Mouse (Mus musculus) lung, postnatal 0 days (tissue): ENCODE measurements around the gene Il1rl1. TPM values are rescaled to one million over a fixed set of nuclear protein-coding genes. Genes with fewer than 3 reads are reported as not detected.
A peak's percentile ranks its signal among the peaks of the same experiment; 100 is the strongest.

Source experiments
- ATAC-seq: fragments of 200-750 bp; cut with Nextera tagmentation; 2 replicates; pipeline ENCODE4 v1.8.0; 2017; ENCODE audit warnings: moderate library complexity
- DNase-seq: peaks from one replicate; pipeline ENCODE4 v3.0.0-alpha.2; 2016; ENCODE audit warnings: low spot score
- H3K27ac ChIP-seq: fragments of 300-500 bp; sonication (generic); 2 replicates; pipeline ENCODE4 v1.5.1; 2014; ENCODE audit warnings: antibody characterized with exemption, mild to moderate bottlenecking, low read length, mixed read lengths
- H3K27me3 ChIP-seq: fragments of 300-500 bp; sonication (generic); replicated peaks from 2 replicates; pipeline ENCODE4 v1.6.1; 2014; ENCODE audit warnings: low read length, mixed read lengths; ENCODE audit not compliant: insufficient read depth
- H3K36me3 ChIP-seq: fragments of 300-500 bp; sonication (generic); 2 replicates; pipeline ENCODE4 v1.6.1; 2014; ENCODE audit warnings: low read length, mixed read lengths; ENCODE audit not compliant: insufficient read depth
- H3K4me1 ChIP-seq: fragments of 300-500 bp; sonication (generic); 2 replicates; pipeline ENCODE4 v1.6.1; 2014; ENCODE audit warnings: antibody characterized with exemption, low read depth, low read length, mixed read lengths; ENCODE audit not compliant: insufficient read depth
- H3K4me2 ChIP-seq: fragments of 300-500 bp; sonication (generic); replicated peaks from 2 replicates; pipeline ENCODE4 v1.6.1; 2014; ENCODE audit warnings: low read depth, mild to moderate bottlenecking, low read length, moderate library complexity, mixed read lengths
- H3K4me3 ChIP-seq: fragments of 300-500 bp; sonication (generic); 2 replicates; pipeline ENCODE4 v1.5.1; 2014; ENCODE audit warnings: low read depth, low read length
- H3K9ac ChIP-seq: fragments of 300-500 bp; sonication (generic); replicated peaks from 2 replicates; pipeline ENCODE4 v1.6.1; 2014; ENCODE audit warnings: low read depth, mild to moderate bottlenecking
- H3K9me3 ChIP-seq: fragments of 300-500 bp; sonication (generic); 2 replicates; pipeline ENCODE4 v1.6.1; 2016; ENCODE audit warnings: low read length, mixed read lengths
- CTCF ChIP-seq: IDR thresholded peaks from 2 replicates; pipeline ENCODE4 v1.5.1; 2016; ENCODE audit warnings: antibody characterized with exemption, mild to moderate bottlenecking
- EP300 ChIP-seq: IDR thresholded peaks from 2 replicates; pipeline ENCODE4 v1.6.1; 2016; ENCODE audit warnings: antibody characterized with exemption, mild to moderate bottlenecking, control low read depth
- WGBS: fragments of 180-500 bp; shearing (Covaris S2); extraction: QIAGEN DNeasy Blood & Tissue Kit; methylation state at CpG from one replicate; pipeline ENCODE4 v1.1.7; 2014; 5-methylcytosine and 5-hydroxymethylcytosine counted together
- polyA plus RNA-seq: library from polyadenylated mRNA; unstranded; fragments of >200 nt; fragmentation: Nextera tagmentation; extraction: Ambion mirVana; gene quantifications from 2 replicates; pipeline ENCODE4 v1.2.1, GENCODE M21; 2015

Gene Il1rl1
- polyA plus RNA-seq, 1 experiment from 2014 or later, result 0.44 TPM

- peak within 1 kb of the TSS; percentile 48 for H3K4me2 ChIP-seq
- TF ChIP-seq EP300 (no peak), CTCF (peak; percentile 76)
- ATAC-seq (peak; percentile 92), DNase-seq (peak; percentile 84)
- no peaks in the 10 kb centered on the region for H3K36me3 ChIP-seq
- peak within 1 kb of the TSS; percentile 41 for H3K4me3 ChIP-seq
- H3K9me3 ChIP-seq, result no peaks in the 10 kb centered on the region
- peak within 1 kb of the TSS; percentile 84 for H3K27ac ChIP-seq
- WGBS, result 26% methylated on average over 20 of the region's 20 CpGs
- H3K27me3 ChIP-seq, result no peaks in the 10 kb centered on the region
- no peaks in the 10 kb centered on the region for H3K4me1 ChIP-seq
- H3K9ac ChIP-seq, result peak within 1 kb of the TSS; percentile 19; the same call in 1 of the 2 replicates
Measured at GRCm38 (mm10) chr1:40465477-40466430, 36.4 kb downstream of the Il1rl1 start, which contains the start of gene Il18r1. TSS of gene Il18r1 (plus strand) at chr1:40465552.

GRCm38 (mm10) chr1:40467306-40467705, 37.9 kb downstream of the Il1rl1 start:
- no peak for TF ChIP-seq CTCF
- TF ChIP-seq EP300, result no peak
- no peaks in the 10 kb centered on the region for H3K36me3 ChIP-seq
- peak overlapping the region; percentile 48; the same call in 1 of the 2 replicates for H3K4me2 ChIP-seq
- H3K27ac ChIP-seq, result no peak overlapping the region
- H3K4me1 ChIP-seq, result no peaks in the 10 kb centered on the region
- DNase-seq (no peak), ATAC-seq (no peak)
- no peaks in the 10 kb centered on the region for H3K27me3 ChIP-seq
- H3K9me3 ChIP-seq, result no peaks in the 10 kb centered on the region
- no peak overlapping the region for H3K4me3 ChIP-seq
- no peak overlapping the region for H3K9ac ChIP-seq
- 89% methylated on average over 4 of the region's 4 CpGs for WGBS

GRCm38 (mm10) chr1:40468805-40469204, 39.4 kb downstream of the Il1rl1 start:
- Histone ChIP-seq H3K27me3 (no peaks in the 10 kb centered on the region), H3K9ac (no peak overlapping the region), H3K9me3 (no peaks in the 10 kb centered on the region), H3K4me2 (no peak overlapping the region), H3K4me3 (no peak overlapping the region), H3K36me3 (no peaks in the 10 kb centered on the region), H3K27ac (peak overlapping the region; percentile 51), H3K4me1 (no peaks in the 10 kb centered on the region)
- peak; percentile 81 for ATAC-seq
- 38% methylated on average over 2 of the region's 2 CpGs for WGBS
- TF ChIP-seq CTCF (no peak), EP300 (peak; percentile 94)
- peak; percentile 86 for DNase-seq

GRCm38 (mm10) chr1:40469900-40470299, 40.5 kb downstream of the Il1rl1 start:
- no peak overlapping the region for H3K9ac ChIP-seq
- no peak overlapping the region for H3K27ac ChIP-seq
- H3K27me3 ChIP-seq, result no peaks in the 10 kb centered on the region
- TF ChIP-seq EP300, result no peak
- no peak for TF ChIP-seq CTCF
- 77% methylated on average over 12 of the region's 12 CpGs for WGBS
- H3K36me3 ChIP-seq, result no peaks in the 10 kb centered on the region
- H3K4me3 ChIP-seq, result no peak overlapping the region
- DNase-seq (no peak), ATAC-seq (no peak)
- H3K4me1 ChIP-seq, result no peaks in the 10 kb centered on the region
- no peaks in the 10 kb centered on the region for H3K9me3 ChIP-seq
- no peak overlapping the region for H3K4me2 ChIP-seq

- ATAC-seq (no peak), DNase-seq (no peak)
- no peak overlapping the region for H3K9ac ChIP-seq
- no peaks in the 10 kb centered on the region for H3K9me3 ChIP-seq
- H3K4me2 ChIP-seq, result no peak overlapping the region
- no peaks in the 10 kb centered on the region for H3K36me3 ChIP-seq
- no peaks in the 10 kb centered on the region for H3K27me3 ChIP-seq
- H3K4me1 ChIP-seq, result no peaks in the 10 kb centered on the region
- 97% methylated on average over 1 of the region's 1 CpGs for WGBS
- no peak for TF ChIP-seq CTCF
- TF ChIP-seq EP300, result no peak
- no peak overlapping the region for H3K27ac ChIP-seq
- no peak overlapping the region for H3K4me3 ChIP-seq
Measured at GRCm38 (mm10) chr1:40472401-40472800, 43.0 kb downstream of the Il1rl1 start.

GRCm38 (mm10) chr1:40473640-40474039, 44.3 kb downstream of the Il1rl1 start:
- TF ChIP-seq EP300 (no peak), CTCF (no peak)

More at GRCm38 (mm10) chr1:40473640-40474039, 44.3 kb downstream of the Il1rl1 start:
- Histone ChIP-seq H3K9me3 (no peaks in the 10 kb centered on the region), H3K9ac (no peak overlapping the region), H3K4me2 (no peak overlapping the region), H3K4me3 (no peak overlapping the region), H3K4me1 (no peaks in the 10 kb centered on the region), H3K27me3 (no peaks in the 10 kb centered on the region), H3K36me3 (no peaks in the 10 kb centered on the region), H3K27ac (no peak overlapping the region)
- ATAC-seq (no peak; the same call in 1 of the 2 replicates), DNase-seq (peak; percentile 34)
- WGBS, result 58% methylated on average over 4 of the region's 4 CpGs
